Mouse (Mus musculus) hindlimb bud, embryonic 11.5 days (tissue): ENCODE results near the gene Rora.
"Not testable (repeated sequence)": the region's sequence is repeated elsewhere in the genome, so short reads cannot be mapped to it uniquely, and the experiment has no call there.

Experiments used
- DNase-seq: peaks from one replicate; pipeline ENCODE4 v3.0.0-alpha.2; 2012; ENCODE audit warnings: low read depth, low spot score; ENCODE audit errors: extremely low spot score

The Rora gene

GRCm38 (mm10) chr9:69055302-69055701 lies 401.7 kb downstream of the Rora start:
- no peak for DNase-seq

DNA sequence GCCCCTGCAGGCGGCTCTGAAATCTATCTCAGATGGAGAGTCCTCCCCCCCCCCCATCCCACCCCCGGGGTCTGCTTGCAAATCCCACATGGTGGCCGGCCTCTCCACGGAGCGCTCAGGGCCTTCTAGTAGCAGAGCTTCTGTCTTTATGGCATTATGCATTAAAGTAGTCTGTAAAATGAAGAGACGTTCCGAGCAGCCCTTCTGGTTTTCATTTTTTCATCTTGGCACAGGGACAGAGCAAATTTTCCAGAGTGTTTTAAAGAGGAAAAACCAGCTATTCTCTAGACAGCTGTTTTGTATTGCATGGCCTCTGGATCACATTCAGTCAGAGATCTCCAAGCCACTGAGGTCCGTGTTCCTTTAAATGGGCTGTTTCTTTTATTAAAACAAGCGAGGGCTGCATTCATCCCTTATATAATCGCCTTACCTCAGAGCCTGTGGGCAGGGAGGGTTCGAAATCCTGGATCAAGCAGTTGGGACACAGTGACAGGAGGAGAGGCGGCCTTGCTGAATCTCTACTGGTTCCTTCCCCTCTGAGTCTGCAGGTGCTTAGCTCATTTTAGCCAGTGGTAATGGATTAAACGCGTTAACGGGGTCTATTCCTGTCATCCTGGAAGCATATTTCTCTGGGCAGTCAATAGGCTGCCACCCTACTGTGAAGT lies 417.7 kb downstream of the Rora start:
- no peak for DNase-seq

DNA sequence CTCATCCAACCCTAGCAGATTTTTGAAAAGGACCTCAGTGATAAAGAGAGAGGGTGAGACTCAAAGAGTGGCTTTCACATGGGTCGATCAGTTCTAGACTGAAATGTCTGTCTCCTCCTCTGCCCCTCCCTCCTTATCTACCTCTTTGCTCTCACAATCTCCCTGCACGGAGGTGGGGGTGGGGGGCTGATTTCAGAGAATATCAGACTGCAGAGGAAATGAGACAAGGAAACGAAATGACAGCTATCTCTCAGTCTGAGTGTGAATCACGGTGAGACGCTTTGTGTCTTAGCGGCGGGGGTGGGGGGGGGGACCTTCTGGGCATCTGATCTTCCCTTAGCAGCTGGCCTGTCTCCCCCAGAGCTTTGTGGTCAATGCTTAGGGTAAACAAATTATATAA lies 419.7 kb downstream of the Rora start:
- no peak for DNase-seq

- no peak for DNase-seq
Measured at GRCm38 (mm10) chr9:69084086-69084719, 430.6 kb downstream of the Rora start.

DNA sequence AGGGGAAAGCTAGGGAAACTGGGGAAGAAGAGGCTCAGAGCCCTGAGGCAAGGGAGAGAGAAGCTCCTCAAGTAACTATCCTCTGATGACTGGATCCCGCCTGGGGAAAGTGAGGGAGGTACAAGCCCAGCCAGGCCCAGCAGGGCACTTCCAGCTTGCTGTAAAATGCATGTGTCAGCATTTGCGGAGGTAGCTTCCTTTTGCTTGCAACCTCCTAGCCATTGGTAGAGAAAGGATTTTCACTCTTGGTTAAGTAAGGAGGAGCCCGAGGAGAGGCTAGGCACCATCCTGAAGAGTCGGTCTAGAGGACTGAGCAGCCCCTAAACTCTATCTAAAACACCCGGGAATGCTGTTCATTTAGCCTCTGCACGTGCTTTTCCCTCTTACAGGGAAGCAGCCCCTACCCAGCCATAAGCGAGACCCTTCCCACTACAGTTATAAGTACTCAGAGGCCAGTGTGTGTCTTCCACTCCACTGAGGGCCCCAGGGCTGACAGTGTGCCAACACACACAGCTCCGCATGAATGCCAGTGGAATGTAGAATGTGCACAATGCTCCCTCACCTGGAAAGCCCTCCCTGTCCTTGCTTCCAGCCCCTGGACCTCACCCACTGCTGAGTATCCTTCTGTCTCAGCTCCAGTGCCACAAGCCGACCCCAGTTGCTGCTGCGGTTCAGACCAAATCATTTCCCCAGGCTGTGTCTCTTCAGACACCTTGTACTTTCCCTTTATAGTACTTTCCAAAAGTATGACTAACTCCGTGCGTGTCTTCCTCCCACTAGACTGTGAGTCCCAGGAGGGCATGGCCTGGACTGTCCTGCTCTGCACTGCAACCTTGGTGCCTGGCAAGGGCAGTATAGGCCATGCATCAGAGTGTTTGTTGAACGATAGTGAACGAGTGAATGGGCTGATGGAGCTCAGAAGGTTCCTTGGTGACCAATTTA lies 431.4 kb downstream of the Rora start:
- no peak for DNase-seq

GRCm38 (mm10) chr9:69086844-69087243 lies 433.3 kb downstream of the Rora start:
- DNase-seq, result no peak

- DNase-seq, result no peak
Measured at GRCm38 (mm10) chr9:69087325-69087724, 433.7 kb downstream of the Rora start.

DNA sequence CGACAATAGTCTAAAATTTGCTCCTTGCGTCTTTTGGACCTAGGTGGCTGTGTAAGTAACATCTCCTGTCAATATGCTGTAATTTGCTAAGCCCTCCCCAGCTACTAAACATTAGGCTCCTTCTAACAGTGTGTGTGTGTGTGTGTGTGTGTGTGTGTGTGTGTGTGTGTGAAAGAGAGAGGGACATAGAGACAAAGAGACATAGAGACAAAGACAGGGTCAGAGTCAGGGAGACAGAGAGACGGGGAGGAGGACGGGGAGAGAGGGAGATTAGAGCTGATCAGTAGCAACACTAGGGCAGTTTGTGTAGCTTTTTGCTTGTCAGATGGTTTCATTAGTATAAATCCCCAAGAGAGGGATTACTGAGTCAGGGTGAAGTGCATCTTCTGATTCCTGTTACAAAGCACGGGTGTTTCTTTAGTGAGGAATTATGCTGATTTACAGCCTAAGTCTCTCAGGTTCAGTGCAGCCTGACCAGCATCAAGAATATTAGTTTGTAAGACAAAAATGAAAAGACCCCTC lies 437.2 kb downstream of the Rora start:
- DNase-seq, result no peak

DNA sequence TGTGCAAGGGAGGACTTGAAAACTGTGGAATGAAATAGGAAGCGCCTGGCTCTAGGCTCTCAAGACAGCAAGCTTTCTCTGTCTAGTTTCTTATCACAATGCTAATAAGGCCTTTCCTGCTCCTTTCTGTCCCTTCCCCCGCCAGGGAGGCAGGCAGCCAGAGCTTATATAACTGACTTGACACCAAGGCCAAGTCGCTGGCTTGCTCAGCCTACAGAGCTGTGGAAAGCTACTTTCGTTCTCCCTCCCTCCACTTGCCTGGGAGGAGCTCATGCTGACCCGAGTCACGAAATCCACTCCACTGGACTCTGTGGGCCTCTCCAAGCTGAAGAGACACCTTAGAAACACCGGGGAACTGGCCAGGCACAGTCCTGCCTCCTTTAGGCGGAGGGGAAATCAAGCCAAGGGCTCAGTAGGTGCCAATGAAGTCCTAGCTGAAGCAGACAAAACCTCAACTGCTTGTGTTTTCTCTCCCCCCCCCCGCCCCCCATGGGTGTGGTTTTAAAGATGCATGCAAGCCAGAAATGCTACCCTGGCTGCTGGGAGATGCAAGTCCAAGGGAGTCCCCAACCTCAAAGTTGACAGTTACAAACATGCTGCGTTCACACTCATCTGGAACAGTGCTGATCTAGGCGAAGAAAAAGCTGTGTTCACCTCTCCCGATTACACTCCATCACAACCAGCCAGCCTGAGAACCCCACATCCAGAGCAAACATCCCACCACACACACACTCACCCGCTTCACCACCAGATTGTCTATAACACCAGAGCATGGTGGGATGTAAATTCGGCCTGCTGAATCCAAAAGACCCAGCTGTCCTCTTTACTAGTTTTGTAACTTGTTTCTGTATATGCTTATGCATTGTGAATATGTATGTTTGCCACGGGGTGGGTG lies 438.8 kb downstream of the Rora start:
- no peak for DNase-seq

- DNase-seq, result not testable (repeated sequence)
Measured at GRCm38 (mm10) chr9:69100153-69100756, 446.7 kb downstream of the Rora start.

- DNase-seq, result no peak
Measured at GRCm38 (mm10) chr9:69104321-69104720, 450.7 kb downstream of the Rora start.

DNA sequence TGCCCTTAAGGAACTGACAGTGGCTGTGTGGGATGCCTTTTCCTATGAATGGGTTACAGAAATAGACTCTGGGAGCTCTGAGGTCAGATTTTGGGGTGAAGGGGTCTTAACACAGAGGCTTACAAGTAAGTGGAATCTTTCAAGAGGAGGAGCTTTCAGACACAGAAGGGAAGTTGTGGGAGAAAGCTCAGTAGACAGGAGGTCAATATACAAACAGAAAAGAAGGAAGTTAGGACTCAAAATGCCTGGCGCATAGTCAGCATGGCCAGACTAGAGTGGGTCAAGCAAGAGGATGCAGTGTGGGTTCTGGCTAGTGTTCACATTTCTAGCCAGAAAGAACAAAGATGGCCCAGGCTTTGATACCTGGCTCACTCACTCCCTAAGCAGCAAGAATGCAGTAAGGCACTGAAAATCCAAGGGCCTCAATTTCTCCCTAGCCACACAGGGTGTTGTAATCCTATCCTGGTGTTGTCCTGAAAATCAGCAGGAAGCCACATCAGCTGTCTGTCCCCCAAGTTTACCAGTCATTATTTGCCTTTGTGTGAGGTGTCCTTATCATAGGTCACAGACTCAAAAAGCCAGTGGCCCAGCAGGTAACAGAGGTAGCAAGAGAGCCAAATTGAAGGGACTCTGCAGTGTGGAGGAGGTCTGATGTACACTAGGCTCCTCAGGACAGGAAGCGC lies 456.2 kb downstream of the Rora start:
- no peak for DNase-seq

DNA sequence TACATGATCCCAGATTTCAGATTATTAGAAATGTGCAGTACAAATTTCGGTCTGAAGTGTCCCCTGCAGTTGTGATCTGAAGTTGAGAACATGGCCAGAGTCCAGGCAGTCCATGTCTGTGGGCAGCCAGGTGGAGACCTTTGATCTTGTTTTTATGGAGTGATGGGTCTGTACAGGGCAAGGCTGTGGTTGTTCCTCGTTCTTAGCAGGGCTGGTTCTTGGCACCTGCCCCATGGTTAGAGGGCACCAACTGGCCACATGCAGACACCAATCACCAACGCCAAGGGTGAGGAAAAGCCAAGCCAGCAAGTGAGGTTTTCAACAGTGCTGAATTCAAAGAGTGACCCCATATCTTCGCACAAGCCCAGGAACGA lies 456.7 kb downstream of the Rora start:
- no peak for DNase-seq

- DNase-seq, result no peak
Measured at GRCm38 (mm10) chr9:69110706-69111105, 457.1 kb downstream of the Rora start.

DNA sequence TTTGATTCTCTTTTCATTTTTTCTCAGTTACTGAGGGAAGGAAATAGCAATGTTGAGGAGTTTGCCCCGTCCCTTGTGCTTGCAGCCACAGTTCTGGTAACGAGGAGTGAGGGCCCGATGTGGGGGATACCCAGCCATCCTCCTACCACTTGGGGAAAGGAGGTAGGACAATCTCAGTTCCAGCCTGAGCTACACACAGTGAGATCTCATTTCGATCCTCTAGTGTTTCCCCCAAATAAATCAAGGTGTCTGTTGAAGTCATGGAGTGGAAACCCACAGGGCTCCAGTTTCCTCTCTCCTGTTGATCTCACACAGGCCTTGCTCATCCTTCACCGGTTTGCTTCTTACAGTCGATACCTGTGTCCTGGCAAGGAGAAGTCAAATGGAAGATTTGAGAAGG lies 458.0 kb downstream of the Rora start:
- no peak for DNase-seq

DNA sequence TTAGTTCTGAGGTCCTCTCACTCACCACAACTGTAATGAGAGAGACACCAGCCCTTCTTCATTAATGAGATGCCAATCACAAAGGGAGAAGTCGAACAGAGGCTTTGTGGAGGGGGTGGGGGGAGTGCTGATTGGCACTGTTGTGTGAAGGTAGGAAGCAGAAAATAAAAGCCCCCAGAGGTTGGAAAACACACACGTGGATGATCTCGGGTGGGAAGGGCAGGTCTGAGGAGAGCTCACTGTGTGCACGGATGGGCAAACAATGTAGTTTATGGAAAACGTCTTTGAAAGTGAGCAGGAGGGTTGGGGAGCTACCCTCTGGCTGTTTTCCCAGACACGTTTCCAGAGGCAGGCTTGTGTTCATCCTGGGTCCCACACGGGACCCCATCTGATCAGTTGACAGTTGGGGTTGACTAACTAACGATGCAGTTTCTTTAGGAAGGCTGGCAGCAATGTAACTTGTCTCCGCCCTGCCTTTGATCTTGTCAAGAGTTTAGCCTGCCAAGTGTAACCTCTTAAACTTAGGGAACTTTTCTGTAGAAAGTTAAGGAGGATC lies 460.9 kb downstream of the Rora start:
- no peak for DNase-seq

GRCm38 (mm10) chr9:69116740-69117139 lies 463.2 kb downstream of the Rora start:
- no peak for DNase-seq

GRCm38 (mm10) chr9:69121117-69121740 lies 467.6 kb downstream of the Rora start:
- no peak for DNase-seq
